Mouse (Mus musculus) right cerebral cortex, postnatal 14 days (tissue): Measurements from ENCODE around the gene Ppcdc.
"Not testable (repeated sequence)": the region's sequence is repeated elsewhere in the genome, so short reads cannot be mapped to it uniquely, and the experiment has no call there.

Experiments
- DNase-seq: peaks from one replicate; pipeline ENCODE4 v3.0.0; 2022

The Ppcdc gene

GRCm38 (mm10) chr9:57427937-57428336 is 12.0 kb downstream of the Ppcdc start:
- no peak for DNase-seq

DNA sequence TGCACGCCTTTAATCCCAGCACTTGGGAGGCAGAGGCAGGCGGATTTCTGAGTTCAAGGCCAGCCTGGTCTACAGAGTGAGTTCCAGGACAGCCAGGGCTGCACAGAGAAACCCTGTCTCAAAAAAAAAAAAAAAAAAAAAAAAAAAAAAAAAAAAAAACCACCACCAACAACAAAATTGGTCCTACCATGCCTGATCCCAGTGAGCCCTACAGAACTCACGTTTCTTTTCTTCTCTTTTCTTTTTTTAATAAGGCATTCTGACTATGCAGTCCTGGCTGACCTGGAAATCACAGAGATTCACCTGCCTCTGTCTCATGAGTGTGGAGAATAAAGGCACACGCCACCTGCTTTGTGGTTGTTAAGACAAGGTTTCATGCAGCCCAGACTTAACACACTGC is 12.8 kb downstream of the Ppcdc start:
- not testable (repeated sequence) for DNase-seq

- DNase-seq = no peak
Observed at GRCm38 (mm10) chr9:57425116-57425515, 14.8 kb downstream of the Ppcdc start.

GRCm38 (mm10) chr9:57424066-57424465 is 15.9 kb downstream of the Ppcdc start:
- no peak for DNase-seq

DNA sequence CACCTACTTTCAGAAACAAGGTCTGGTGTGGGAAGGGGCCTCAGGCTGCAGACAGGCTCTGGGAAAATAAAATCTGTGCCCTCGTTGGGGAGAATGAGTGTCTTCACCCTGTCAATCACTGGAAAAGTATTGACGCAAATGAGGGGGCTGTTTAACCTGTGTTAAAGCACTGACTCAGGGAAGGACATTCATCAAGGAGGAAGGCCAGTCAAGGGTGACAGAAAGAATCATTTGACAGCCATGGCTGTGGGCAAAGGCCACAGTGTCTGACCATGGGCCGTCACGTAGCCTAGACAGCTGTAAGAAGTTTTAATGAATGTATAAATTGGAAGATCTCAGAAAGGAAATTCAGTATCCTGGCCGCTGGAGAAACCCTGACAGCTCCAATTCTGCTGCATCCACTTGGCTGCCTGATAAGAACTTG is 18.2 kb downstream of the Ppcdc start:
- no peak for DNase-seq

- DNase-seq = peak; percentile 47
Observed at GRCm38 (mm10) chr9:57421121-57421571, 18.8 kb downstream of the Ppcdc start.

GRCm38 (mm10) chr9:57420321-57421120 is 19.4 kb downstream of the Ppcdc start:
- DNase-seq = peak; percentile 83

DNA sequence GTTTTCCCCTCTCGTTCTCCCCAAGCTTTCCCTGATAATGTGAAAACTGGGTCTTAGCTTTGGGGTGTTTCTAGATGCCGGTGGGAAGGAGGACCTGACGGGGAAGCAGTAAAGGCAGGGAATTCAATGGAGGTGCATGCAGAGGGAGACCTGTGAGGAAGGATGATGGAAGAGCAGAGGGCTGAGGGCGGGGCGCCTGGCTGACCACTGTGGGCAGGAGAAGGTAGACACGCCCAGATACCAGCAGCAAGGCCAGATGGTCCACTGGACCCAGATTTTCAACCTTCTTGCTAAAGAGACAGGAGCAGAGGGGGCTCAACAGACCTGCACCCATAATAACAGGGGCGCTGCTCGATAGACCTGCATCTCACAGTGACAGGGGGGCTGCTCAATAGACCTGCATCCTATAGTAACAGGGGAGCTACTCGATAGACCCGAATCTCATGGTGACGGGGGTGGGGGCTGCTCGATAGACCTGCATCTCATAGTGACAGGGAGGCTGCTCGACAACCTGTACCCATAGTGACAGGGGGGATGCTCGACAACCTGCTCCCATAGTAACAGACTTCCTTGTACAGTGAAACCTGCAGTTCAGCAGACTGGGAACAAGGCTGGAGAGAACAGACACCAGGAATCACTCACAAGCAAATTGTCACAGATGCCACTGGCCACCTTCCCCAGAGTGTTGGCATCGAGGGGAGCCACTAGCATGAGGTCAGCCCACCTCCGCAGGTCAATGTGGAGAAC is 20.2 kb downstream of the Ppcdc start:
- DNase-seq = no peak

DNA sequence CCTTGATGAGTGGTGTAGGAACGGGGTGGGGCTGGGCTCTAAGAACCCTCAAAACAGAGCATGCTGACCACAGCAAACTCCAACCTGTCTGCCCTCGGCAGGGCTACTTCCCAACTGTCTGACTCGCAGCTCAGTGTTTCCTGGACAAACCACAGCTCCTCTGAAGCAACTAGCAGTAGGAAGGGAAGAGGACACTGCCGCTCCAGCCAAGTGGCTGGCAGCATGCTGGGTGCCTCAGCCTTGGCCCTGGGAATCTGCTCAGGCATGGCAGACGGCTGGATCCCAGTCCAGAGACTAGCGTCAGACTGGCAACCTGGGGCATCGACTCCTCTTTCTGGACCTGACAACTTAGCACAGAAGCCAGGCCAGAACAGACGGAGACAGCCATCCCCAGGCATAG is 22.6 kb downstream of the Ppcdc start:
- no peak for DNase-seq

- no peak for DNase-seq
Observed at GRCm38 (mm10) chr9:57407120-57407905, 32.6 kb downstream of the Ppcdc start.

GRCm38 (mm10) chr9:57406395-57406794 is 33.5 kb downstream of the Ppcdc start:
- DNase-seq = no peak

DNA sequence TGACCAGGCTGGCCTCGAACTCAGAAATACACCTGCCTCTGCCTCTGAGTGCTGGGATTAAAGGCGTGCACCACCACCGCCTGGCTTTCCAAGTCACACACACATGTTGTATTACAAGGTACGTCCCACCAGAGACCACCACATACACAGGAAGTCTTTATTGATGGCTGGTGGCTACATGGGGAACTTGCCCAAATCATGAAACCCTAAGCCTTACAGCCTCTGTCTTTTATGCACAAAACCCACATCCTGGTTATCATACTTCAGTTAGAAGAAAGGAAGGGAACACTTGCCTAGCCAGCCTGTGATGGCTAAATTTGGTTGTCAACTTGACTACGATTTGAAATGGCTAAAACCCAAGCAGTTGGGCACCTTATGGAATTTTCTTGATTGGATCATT is 35.9 kb downstream of the Ppcdc start:
- DNase-seq = no peak

GRCm38 (mm10) chr9:57402318-57403251 is 37.3 kb downstream of the Ppcdc start:
- no peak for DNase-seq

DNA sequence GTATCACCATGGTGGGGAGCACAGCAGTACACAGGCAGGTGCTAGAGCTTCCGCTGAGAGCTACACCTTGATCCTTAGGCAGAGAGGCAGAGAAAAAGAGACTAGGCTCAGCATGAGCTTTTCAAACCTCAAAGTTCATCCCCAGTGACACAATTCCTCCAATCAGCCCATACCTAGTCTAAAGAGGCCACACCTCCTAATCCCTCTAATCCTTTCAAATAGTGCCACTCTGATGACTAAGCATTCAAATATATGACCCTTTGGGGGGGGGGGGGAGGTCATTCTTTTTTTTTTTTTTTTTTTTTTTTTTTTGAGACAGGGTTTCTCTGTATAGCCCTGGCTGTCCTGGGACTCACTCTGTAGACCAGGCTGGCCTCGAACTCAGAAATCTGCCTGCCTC is 41.2 kb downstream of the Ppcdc start:
- no peak for DNase-seq

GRCm38 (mm10) chr9:57392892-57393291 is 47.0 kb downstream of the Ppcdc start:
- DNase-seq = no peak

- no peak for DNase-seq
Observed at GRCm38 (mm10) chr9:57390869-57391268, 49.1 kb downstream of the Ppcdc start.

GRCm38 (mm10) chr9:57389131-57389530 is 50.8 kb downstream of the Ppcdc start:
- no peak for DNase-seq

DNA sequence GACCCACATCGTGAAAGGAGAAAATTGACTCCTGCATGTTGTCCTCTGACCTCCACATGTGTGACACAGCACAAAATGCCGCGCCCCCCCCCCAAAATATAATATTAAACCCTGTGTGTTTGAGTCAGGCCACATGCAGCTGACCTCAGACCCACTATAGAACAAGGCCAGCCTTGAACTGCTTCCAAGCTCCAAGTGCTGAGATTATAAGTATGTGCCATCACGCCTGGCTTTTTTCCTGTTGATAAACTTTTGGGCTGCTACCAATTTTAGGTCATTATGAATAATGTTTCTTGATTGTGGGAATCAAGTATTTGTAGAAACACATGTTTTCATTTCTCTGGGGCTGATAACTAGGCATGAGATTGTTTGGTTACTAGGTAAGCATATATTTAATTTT is 53.0 kb downstream of the Ppcdc start:
- no peak for DNase-seq

- no peak for DNase-seq
Observed at GRCm38 (mm10) chr9:57384621-57385020, 55.3 kb downstream of the Ppcdc start.

DNA sequence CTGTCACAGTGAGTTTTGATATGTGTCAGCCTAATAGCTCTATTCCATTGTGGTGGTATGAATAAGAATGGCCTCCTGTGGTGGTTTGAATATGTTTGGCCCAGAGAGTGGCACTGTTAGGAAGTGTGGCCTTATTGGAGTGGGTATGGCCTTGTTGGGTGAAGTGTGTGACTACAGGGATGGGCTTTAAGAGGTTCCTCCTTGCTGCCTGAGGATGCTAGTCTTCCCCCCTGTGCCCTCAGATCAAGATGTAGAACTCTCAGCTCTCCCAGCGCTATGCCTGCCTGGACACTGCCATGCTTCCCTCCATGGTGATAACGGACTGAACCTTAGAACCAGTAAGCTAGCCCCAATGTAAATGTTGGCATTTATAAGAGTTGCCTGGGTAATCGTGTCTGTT is 78.9 kb downstream of the Ppcdc start:
- no peak for DNase-seq

GRCm38 (mm10) chr9:57354377-57355183 is 85.3 kb downstream of the Ppcdc start:
- no peak for DNase-seq
